Mouse (Mus musculus): ENCODE measurements at regions not wholly inside any gene's neighbourhood (a gene's known extent, or its start where the extent isn't known, plus 50 kb on each side); places are given as distances from the start of the nearest gene placed in this dataset.

DNA sequence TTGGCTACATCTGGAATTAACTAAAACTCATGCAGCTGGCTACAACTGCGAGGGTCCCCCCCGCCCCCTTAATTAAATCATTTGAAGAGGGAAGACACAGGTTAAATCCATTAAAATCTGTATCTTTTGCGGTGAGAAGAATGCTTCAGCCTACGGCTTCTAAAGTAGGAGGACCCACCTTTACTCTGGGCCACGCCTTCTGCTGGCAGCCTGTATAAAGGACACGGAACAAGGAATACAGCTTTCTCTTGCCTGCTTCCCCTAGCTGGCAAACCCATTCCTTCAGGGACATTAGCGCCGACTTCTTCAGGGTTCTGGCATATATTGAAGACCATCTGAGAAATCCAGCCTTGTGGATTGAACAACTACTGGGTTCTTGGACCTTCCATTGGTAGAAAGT lies 76.9 kb upstream of the Fbxo11 start:
- Histone ChIP-seq H3K9ac (ENCODE audit: low read depth, low read length) (no peak overlapping the region), H3K27ac (replicated peaks; ENCODE audit: low read depth, low read length) (no peak overlapping the region), H3K36me3 (ENCODE audit: control insufficient read depth, insufficient read depth, low read length) (no peaks in the 10 kb centered on the region), H3K4me1 (ENCODE audit: control insufficient read depth, insufficient read depth, low read length) (no peaks in the 10 kb centered on the region), H3K4me3 (ENCODE audit: low read depth, low read length) (no peak overlapping the region), H3K9me3 (ENCODE audit: control insufficient read depth, low read length) (no peaks in the 10 kb centered on the region), H3K4me2 (ENCODE audit: low read depth, low read length) (peak overlapping the region; percentile 40), H3K27me3 (replicated peaks; ENCODE audit: control insufficient read depth, insufficient read depth, low read length) (no peaks in the 10 kb centered on the region)
- peak; percentile 24 for DNase-seq (ENCODE audit: low spot score)
- no peak for ATAC-seq (ENCODE audit: low read depth)
- WGBS, result 33% methylated on average over 8 of the region's 8 CpGs

DNA sequence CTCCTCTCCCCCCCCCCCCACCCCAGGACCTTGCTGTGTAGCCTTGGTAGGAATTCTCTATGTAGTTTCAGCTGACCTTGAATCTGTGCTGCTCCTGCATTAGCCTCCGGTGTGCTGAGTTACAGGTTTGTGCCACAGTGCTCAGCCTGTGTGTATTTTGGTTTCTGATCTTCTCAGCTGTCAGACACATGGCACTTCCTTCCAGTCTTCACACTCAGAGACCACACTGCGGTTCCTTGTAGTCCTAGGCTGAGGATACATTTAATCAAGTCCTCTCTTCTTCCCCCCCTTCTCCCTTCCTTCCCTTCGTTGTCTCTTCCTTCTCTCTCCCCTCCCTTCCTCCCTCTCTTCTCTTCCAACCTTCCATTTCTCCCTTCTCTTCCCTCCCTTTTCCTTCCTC lies 77.7 kb upstream of the Fbxo11 start:
- 73% methylated on average over 3 of the region's 3 CpGs for WGBS
- H3K4me2 ChIP-seq (ENCODE audit: low read depth, low read length), result no peak overlapping the region

DNA sequence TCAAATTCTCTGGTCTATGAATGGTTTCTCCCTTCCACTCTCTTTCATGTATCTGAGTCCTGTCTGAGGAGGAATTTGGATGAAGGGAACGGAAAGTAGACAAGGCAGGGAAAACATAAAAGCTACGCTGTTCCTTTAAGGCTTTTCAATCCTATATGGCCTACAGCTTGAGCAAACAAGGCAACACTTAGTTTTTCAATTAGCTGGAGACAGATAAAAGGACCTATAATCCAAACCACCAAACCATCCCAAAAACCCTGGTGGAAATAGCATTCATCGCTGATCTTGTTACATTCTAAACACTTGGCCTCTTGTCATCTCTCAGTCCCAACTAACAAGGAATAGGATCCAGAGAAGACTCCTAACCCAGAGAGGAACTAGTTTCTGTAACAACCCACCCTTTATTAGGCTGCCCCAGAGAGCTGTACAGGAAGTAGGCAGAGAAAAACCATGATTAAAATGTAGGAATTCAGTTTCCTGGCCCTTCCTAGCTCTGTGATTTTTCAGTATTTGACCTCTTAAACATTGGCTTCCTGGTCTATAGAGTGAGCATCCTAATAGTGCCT lies 78.4 kb upstream of the Fbxo11 start:
- H3K4me2 ChIP-seq (ENCODE audit: low read depth, low read length), result no peak overlapping the region
- no peaks in the 10 kb centered on the region for H3K4me1 ChIP-seq (ENCODE audit: control insufficient read depth, insufficient read depth, low read length)
- H3K27ac ChIP-seq (replicated peaks; ENCODE audit: low read depth, low read length), result no peak overlapping the region; the same call in 1 of the 2 replicates
- no peaks in the 10 kb centered on the region for H3K9me3 ChIP-seq (ENCODE audit: control insufficient read depth, low read length)
- no peaks in the 10 kb centered on the region for H3K27me3 ChIP-seq (replicated peaks; ENCODE audit: control insufficient read depth, insufficient read depth, low read length)
- WGBS, result 69% methylated on average over 3 of the region's 3 CpGs
- H3K36me3 ChIP-seq (ENCODE audit: control insufficient read depth, insufficient read depth, low read length), result no peaks in the 10 kb centered on the region
- H3K4me3 ChIP-seq (ENCODE audit: low read depth, low read length), result no peak overlapping the region
- DNase-seq (ENCODE audit: low spot score), result no peak
- no peak for ATAC-seq (ENCODE audit: low read depth)
- no peak overlapping the region for H3K9ac ChIP-seq (ENCODE audit: low read depth, low read length)

More for the DNA sequence above, 77.7 kb upstream of the Fbxo11 start:
- Histone ChIP-seq H3K9me3 (ENCODE audit: control insufficient read depth, low read length) (no peaks in the 10 kb centered on the region), H3K4me1 (ENCODE audit: control insufficient read depth, insufficient read depth, low read length) (no peaks in the 10 kb centered on the region), H3K36me3 (ENCODE audit: control insufficient read depth, insufficient read depth, low read length) (no peaks in the 10 kb centered on the region), H3K27ac (replicated peaks; ENCODE audit: low read depth, low read length) (no peak overlapping the region), H3K9ac (ENCODE audit: low read depth, low read length) (no peak overlapping the region), H3K4me3 (ENCODE audit: low read depth, low read length) (no peak overlapping the region), H3K27me3 (replicated peaks; ENCODE audit: control insufficient read depth, insufficient read depth, low read length) (no peaks in the 10 kb centered on the region)
- no peak for DNase-seq (ENCODE audit: low spot score)
- ATAC-seq (ENCODE audit: low read depth), result no peak

DNA sequence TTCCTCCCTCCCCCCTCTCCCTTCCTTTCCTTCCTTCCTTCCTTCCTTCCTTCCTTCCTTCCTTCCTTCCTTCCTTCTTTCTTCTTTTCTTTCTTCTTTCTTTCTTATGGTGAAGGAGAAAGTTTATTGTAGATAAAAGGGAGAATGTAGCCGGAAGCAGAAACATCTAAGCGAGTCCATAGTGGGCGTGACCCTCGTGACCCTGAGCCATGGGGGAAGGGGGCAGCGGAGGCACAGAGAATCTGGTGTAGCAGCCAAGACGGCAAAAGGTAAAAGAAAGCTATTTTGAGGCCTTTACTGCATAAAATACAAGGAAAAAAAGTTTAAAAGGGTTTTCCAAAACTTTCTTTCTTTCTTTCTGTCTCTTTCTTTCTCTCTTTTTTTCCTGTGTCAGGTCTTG lies 93.5 kb upstream of the Fbxo11 start:
- Histone ChIP-seq H3K4me1 (ENCODE audit: control insufficient read depth, insufficient read depth, low read length) (0 out of 2 replicates have a peak, but pooled peaks cover 5% of the 10 kb centered on the region), H3K9ac (ENCODE audit: low read depth, low read length) (no peak overlapping the region), H3K36me3 (ENCODE audit: control insufficient read depth, insufficient read depth, low read length) (no peaks in the 10 kb centered on the region), H3K9me3 (ENCODE audit: control insufficient read depth, low read length) (0 out of 2 replicates have a peak, but pooled peaks cover 5% of the 10 kb centered on the region), H3K27ac (replicated peaks; ENCODE audit: low read depth, low read length) (no peak overlapping the region), H3K4me2 (ENCODE audit: low read depth, low read length) (no peak overlapping the region), H3K27me3 (replicated peaks; ENCODE audit: control insufficient read depth, insufficient read depth, low read length) (no peaks in the 10 kb centered on the region; the same call in 1 of the 2 replicates), H3K4me3 (ENCODE audit: low read depth, low read length) (no peak overlapping the region)
- no peak for DNase-seq (ENCODE audit: low spot score)
- no peak for ATAC-seq (ENCODE audit: low read depth)
- 20% methylated on average over 6 of the region's 6 CpGs for WGBS

DNA sequence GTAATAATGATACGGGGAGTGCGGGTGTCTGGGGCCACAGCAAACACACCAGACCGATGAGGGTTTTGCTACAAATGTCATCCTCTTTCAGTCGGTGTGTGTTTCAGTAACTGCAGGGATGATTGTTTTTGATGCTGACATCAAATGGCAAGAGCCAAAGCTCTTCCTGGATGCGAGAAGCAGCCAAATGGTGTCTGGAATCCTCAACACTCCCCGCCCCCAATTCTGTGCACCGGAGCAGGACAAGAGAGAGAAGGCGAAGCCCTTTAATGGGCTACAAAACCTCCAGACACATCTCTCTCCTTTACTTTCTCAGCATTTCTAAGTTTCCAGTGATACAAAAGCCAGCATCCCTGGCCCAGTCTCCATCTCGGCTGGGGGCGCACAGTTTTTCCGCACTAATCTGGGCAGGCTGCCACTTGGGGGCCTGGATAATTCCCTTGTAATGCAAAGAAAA lies 94.1 kb upstream of the Fbxo11 start:
- DNase-seq (ENCODE audit: low spot score) (peak; percentile 26), ATAC-seq (ENCODE audit: low read depth) (no peak)
- no peak overlapping the region for H3K4me3 ChIP-seq (ENCODE audit: low read depth, low read length)
- H3K9me3 ChIP-seq (ENCODE audit: control insufficient read depth, low read length), result 0 out of 2 replicates have a peak, but pooled peaks cover 5% of the 10 kb centered on the region
- H3K36me3 ChIP-seq (ENCODE audit: control insufficient read depth, insufficient read depth, low read length), result no peaks in the 10 kb centered on the region
- no peaks in the 10 kb centered on the region; the same call in 1 of the 2 replicates for H3K27me3 ChIP-seq (replicated peaks; ENCODE audit: control insufficient read depth, insufficient read depth, low read length)
- WGBS, result 11% methylated on average over 10 of the region's 11 CpGs
- no peak overlapping the region for H3K27ac ChIP-seq (replicated peaks; ENCODE audit: low read depth, low read length)
- H3K4me1 ChIP-seq (ENCODE audit: control insufficient read depth, insufficient read depth, low read length), result 0 out of 2 replicates have a peak, but pooled peaks cover 5% of the 10 kb centered on the region
- no peak overlapping the region for H3K9ac ChIP-seq (ENCODE audit: low read depth, low read length)
- peak overlapping the region; percentile 21 for H3K4me2 ChIP-seq (ENCODE audit: low read depth, low read length)

DNA sequence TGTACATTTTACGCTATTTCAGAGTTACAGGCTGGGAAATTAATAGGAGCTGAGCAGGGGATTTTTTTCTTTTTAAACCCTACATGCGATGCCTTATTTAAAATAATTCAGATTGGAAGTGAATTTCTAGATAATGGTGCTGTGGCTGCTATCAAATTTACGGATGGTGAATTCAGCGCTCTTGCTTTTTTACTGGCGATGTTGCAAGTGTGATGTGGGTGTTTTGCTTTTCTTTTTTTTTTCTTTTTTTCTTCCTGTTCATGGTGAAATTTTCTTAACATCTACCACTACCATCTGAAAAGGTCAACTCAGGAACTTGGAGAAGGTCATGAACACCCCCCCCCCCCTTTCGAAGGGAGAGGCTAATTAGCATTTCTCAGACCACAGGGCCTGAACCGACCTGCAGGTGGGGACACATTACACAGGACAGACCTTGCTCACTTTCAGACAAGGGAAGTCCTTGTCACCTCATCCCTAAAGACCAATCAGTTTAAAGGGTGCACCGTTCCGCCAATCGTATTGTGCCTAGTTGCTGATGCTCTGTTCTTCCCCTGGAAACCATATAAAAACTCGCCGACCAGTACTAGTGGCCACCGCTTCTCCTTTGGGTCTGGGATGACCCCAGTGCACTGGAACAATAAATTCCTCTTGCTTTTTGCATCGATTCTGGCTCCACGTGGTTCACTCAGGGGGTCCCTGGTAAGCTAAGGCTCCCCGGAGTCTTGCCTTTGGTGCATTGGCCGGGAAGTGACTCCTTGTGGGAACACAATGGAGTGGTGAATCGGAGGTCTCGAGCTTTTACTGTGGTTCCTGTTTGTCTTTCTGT lies 95.0 kb upstream of the Fbxo11 start:
- 0 out of 2 replicates have a peak, but pooled peaks cover 5% of the 10 kb centered on the region for H3K9me3 ChIP-seq (ENCODE audit: control insufficient read depth, low read length)
- H3K27ac ChIP-seq (replicated peaks; ENCODE audit: low read depth, low read length), result no peak overlapping the region
- ATAC-seq (ENCODE audit: low read depth) (no peak), DNase-seq (ENCODE audit: low spot score) (no peak)
- H3K9ac ChIP-seq (ENCODE audit: low read depth, low read length), result no peak overlapping the region
- peak overlapping the region; percentile 21 for H3K4me2 ChIP-seq (ENCODE audit: low read depth, low read length)
- H3K27me3 ChIP-seq (replicated peaks; ENCODE audit: control insufficient read depth, insufficient read depth, low read length), result no peaks in the 10 kb centered on the region; the same call in 1 of the 2 replicates
- H3K36me3 ChIP-seq (ENCODE audit: control insufficient read depth, insufficient read depth, low read length), result no peaks in the 10 kb centered on the region
- 50% methylated on average over 19 of the region's 19 CpGs for WGBS
- no peak overlapping the region for H3K4me3 ChIP-seq (ENCODE audit: low read depth, low read length)
- 0 out of 2 replicates have a peak, but pooled peaks cover 5% of the 10 kb centered on the region for H3K4me1 ChIP-seq (ENCODE audit: control insufficient read depth, insufficient read depth, low read length)

DNA sequence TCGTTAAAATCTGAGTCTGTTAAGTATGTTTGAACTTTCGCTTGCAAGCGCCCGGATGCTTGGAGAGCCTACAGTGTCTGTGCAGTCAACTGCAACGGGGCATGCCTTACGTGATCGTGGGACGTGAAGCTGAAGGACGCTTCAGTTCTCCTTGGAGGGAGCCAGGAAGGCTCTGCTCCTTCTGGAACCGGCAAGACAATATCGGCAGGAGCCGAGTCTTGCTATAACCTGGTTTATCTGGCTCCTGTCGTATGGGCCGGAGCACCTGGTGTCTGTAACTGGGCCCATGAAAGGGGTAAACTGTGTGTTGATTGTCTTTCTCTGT lies 95.5 kb upstream of the Fbxo11 start:
- no peak overlapping the region for H3K9ac ChIP-seq (ENCODE audit: low read depth, low read length)
- no peaks in the 10 kb centered on the region; the same call in 1 of the 2 replicates for H3K27me3 ChIP-seq (replicated peaks; ENCODE audit: control insufficient read depth, insufficient read depth, low read length)
- ATAC-seq (ENCODE audit: low read depth), result no peak
- H3K27ac ChIP-seq (replicated peaks; ENCODE audit: low read depth, low read length), result no peak overlapping the region
- H3K4me3 ChIP-seq (ENCODE audit: low read depth, low read length), result no peak overlapping the region
- H3K9me3 ChIP-seq (ENCODE audit: control insufficient read depth, low read length), result 0 out of 2 replicates have a peak, but pooled peaks cover 5% of the 10 kb centered on the region
- H3K4me1 ChIP-seq (ENCODE audit: control insufficient read depth, insufficient read depth, low read length), result 0 out of 2 replicates have a peak, but pooled peaks cover 5% of the 10 kb centered on the region
- no peak overlapping the region for H3K4me2 ChIP-seq (ENCODE audit: low read depth, low read length)
- 78% methylated on average over 14 of the region's 14 CpGs for WGBS
- no peak for DNase-seq (ENCODE audit: low spot score)
- H3K36me3 ChIP-seq (ENCODE audit: control insufficient read depth, insufficient read depth, low read length), result no peaks in the 10 kb centered on the region

DNA sequence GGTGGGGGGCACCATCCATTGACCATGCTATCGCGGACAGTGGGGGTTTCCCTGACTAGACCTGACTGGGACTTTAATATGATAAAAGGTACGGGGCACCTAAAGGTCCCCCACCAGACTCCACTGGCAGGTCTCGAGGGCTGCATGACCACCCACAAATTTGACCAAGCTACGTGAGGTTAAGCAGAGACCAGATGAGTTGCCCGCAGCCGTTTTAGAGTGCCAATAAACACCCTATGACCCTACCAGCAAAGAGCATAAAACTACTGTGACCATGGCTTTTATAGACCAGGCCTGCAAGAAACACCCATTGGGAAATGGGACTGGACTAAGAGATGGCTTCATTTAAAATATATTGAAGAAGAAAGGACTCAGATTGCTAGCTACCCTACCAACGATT lies 96.7 kb upstream of the Fbxo11 start:
- Histone ChIP-seq H3K4me3 (ENCODE audit: low read depth, low read length) (no peak overlapping the region), H3K36me3 (ENCODE audit: control insufficient read depth, insufficient read depth, low read length) (no peaks in the 10 kb centered on the region), H3K27ac (replicated peaks; ENCODE audit: low read depth, low read length) (no peak overlapping the region), H3K9me3 (ENCODE audit: control insufficient read depth, low read length) (no peaks in the 10 kb centered on the region), H3K9ac (ENCODE audit: low read depth, low read length) (no peak overlapping the region), H3K4me2 (ENCODE audit: low read depth, low read length) (no peak overlapping the region), H3K4me1 (ENCODE audit: control insufficient read depth, insufficient read depth, low read length) (0 out of 2 replicates have a peak, but pooled peaks cover 5% of the 10 kb centered on the region), H3K27me3 (replicated peaks; ENCODE audit: control insufficient read depth, insufficient read depth, low read length) (no peaks in the 10 kb centered on the region; the same call in 1 of the 2 replicates)
- 89% methylated on average over 8 of the region's 8 CpGs for WGBS
- no peak for DNase-seq (ENCODE audit: low spot score)
- no peak for ATAC-seq (ENCODE audit: low read depth)
